Mouse (Mus musculus) hindbrain, embryonic 16.5 days (tissue): ENCODE data around the gene Mtf1. TPM values are rescaled to one million over a fixed set of nuclear protein-coding genes. Genes with fewer than 3 reads are reported as not detected.

Source experiments
- ATAC-seq: fragments of 200-750 bp; cut with Nextera tagmentation; 2 replicates; pipeline ENCODE4 v1.8.0; 2017; ENCODE audit warnings: moderate TSS enrichment, moderate library complexity
- H3K27ac ChIP-seq: fragments of 300-500 bp; sonication (generic); 2 replicates; pipeline ENCODE4 v1.5.1; 2014; ENCODE audit warnings: low read depth, mild to moderate bottlenecking, control low read depth, low read length, moderate library complexity
- H3K27me3 ChIP-seq: fragments of 300-500 bp; sonication (generic); replicated peaks from 2 replicates; pipeline ENCODE4 v1.6.1; 2014; ENCODE audit warnings: low read length; ENCODE audit not compliant: control insufficient read depth, insufficient read depth
- H3K36me3 ChIP-seq: fragments of 300-500 bp; sonication (generic); 2 replicates; pipeline ENCODE4 v1.6.1; 2014; ENCODE audit warnings: mild to moderate bottlenecking, low read length, moderate library complexity, mixed read lengths; ENCODE audit not compliant: control insufficient read depth, insufficient read depth
- H3K4me1 ChIP-seq: fragments of 300-500 bp; sonication (generic); 2 replicates; pipeline ENCODE4 v1.6.1; 2014; ENCODE audit warnings: low read depth, low read length; ENCODE audit not compliant: control insufficient read depth, insufficient read depth
- H3K4me2 ChIP-seq: fragments of 300-500 bp; sonication (generic); 2 replicates; pipeline ENCODE4 v1.6.1; 2014; ENCODE audit warnings: mild to moderate bottlenecking, low read length, control low read depth, moderate library complexity
- H3K4me3 ChIP-seq: fragments of 300-500 bp; sonication (generic); 2 replicates; pipeline ENCODE4 v1.5.1; 2014; ENCODE audit warnings: mild to moderate bottlenecking, low read length, control low read depth, moderate library complexity
- H3K9ac ChIP-seq: fragments of 300-500 bp; sonication (generic); 2 replicates; pipeline ENCODE4 v1.6.1; 2014; ENCODE audit warnings: low read depth, mild to moderate bottlenecking, control low read depth, low read length, moderate library complexity
- H3K9me3 ChIP-seq: fragments of 300-500 bp; sonication (generic); 2 replicates; pipeline ENCODE4 v1.6.1; 2014; ENCODE audit warnings: mild to moderate bottlenecking, low read length, moderate library complexity; ENCODE audit not compliant: control insufficient read depth
- WGBS: fragments of 180-500 bp; shearing (Covaris S2); extraction: QIAGEN DNeasy Blood & Tissue Kit; methylation state at CpG from one replicate; pipeline ENCODE4 v1.1.7; 2014; 5-methylcytosine and 5-hydroxymethylcytosine counted together
- polyA plus RNA-seq: library from polyadenylated mRNA; unstranded; fragments of >200 nt; fragmentation: Nextera tagmentation; extraction: Ambion mirVana; gene quantifications from 2 replicates; pipeline ENCODE4 v1.2.1, GENCODE M21; 2015

Gene Mtf1
- polyA plus RNA-seq, 1 experiment from 2014 or later: 14.0 TPM

DNA sequence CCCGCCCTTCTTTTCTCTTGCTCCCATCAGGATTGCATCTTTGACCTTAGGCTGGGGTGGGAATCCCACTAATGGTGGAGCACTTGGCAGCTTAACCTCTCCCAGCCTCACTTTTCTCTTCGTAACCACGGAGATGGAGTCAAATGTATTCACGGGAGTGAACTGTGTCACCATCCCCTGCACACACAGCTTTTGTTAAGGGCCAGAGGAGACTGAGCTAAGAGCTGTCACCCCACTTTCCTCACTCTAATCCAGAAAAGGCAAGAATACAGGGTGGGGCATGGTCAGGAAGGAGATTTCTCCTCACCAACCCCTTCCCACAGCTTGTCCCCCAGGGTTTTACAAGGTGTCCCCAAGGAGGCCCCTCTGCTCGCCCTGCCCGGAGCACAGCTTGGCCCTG, 91.9 kb downstream of the Mtf1 start:
- ATAC-seq: peak; percentile 5; the same call in 1 of the 2 replicates
- 26% methylated on average over 6 of the region's 6 CpGs for WGBS
- Histone ChIP-seq H3K4me2 (peak overlapping the region; percentile 85), H3K4me1 (peaks cover 9% of the 10 kb centered on the region), H3K4me3 (peak overlapping the region; percentile 52), H3K27me3 (peaks cover 13% of the 10 kb centered on the region), H3K27ac (no peak overlapping the region), H3K36me3 (no peaks in the 10 kb centered on the region), H3K9me3 (no peaks in the 10 kb centered on the region), H3K9ac (peak overlapping the region; percentile 73)

DNA sequence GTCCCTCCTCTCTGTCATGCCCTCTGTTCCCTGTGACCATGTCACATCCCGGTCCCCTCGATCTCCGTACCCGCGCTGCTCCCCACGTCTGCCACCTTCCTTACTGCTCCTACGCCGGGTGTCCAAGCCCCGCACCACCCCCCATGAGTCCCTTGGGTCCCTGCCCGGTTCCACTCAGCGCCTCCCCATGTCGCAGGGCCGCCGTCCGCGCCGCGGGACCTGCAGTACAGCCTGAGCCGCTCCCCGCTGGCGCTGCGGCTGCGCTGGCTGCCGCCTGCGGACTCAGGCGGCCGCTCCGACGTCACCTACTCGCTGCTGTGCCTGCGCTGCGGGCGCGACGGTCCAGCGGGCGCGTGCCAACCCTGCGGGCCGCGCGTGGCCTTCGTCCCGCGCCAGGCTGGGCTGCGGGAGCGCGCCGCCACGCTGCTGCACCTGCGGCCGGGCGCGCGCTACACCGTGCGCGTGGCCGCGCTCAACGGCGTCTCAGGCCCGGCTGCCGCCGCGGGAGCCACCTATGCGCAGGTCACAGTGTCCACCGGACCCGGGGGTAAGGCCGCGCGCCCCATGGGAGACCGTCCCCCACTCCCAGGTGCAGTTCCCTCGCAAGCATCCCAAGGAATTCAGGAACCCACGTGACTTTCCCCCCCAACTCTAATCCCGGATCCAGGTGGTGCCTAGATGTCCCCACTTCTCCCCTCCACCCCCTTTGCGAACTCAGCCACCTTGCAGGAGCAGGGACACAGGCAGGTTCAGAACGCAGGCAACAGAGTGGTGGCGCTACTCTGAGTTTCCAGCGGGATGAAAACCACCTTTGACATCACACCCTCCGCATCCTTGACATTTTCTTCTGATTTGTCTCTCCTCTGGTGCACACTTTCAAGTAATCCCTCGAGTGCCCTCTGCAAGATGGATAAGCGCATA, 92.9 kb downstream of the Mtf1 start:
- Histone ChIP-seq H3K36me3 (no peaks in the 10 kb centered on the region), H3K4me2 (peak overlapping the region; percentile 85), H3K9me3 (no peaks in the 10 kb centered on the region), H3K4me1 (peaks cover 10% of the 10 kb centered on the region), H3K27ac (peak overlapping the region; percentile 44; the same call in 1 of the 2 replicates), H3K27me3 (peaks cover 13% of the 10 kb centered on the region), H3K9ac (peak overlapping the region; percentile 73), H3K4me3 (peak overlapping the region; percentile 52)
- ATAC-seq: peak; percentile 82
- 2% methylated on average over 53 of the region's 83 CpGs for WGBS

GRCm38 (mm10) chr4:124898428-124898827, 96.5 kb downstream of the Mtf1 start:
- Histone ChIP-seq H3K36me3 (no peaks in the 10 kb centered on the region), H3K4me1 (peaks cover 10% of the 10 kb centered on the region), H3K27me3 (peaks cover 13% of the 10 kb centered on the region; the same call in 1 of the 2 replicates), H3K9ac (no peak overlapping the region), H3K4me2 (no peak overlapping the region), H3K9me3 (no peaks in the 10 kb centered on the region), H3K27ac (no peak overlapping the region), H3K4me3 (no peak overlapping the region)
- ATAC-seq: no peak
- 24% methylated on average over 10 of the region's 10 CpGs for WGBS

Other genes with a start within 250 kb of the Mtf1 start
- 0.36 and 0.49 TPM in 2 replicates for gene 3100002H09Rik, start 191.3 kb upstream of the Mtf1 start, polyA plus RNA-seq
- gene Pou3f1, start 145.3 kb upstream of the Mtf1 start, polyA plus RNA-seq: 3.0 and 6.7 TPM in 2 replicates
- gene Utp11, start 108.5 kb upstream of the Mtf1 start, polyA plus RNA-seq: 37.9 TPM in 2 replicates
- 1.5 and 2.1 TPM in 2 replicates for gene Fhl3, start 101.4 kb upstream of the Mtf1 start, polyA plus RNA-seq
- 86.1 and 93.2 TPM in 2 replicates for gene Sf3a3, start 87.3 kb upstream of the Mtf1 start, polyA plus RNA-seq
- 18.4 and 23.7 TPM in 2 replicates for gene Inpp5b, start 60.3 kb upstream of the Mtf1 start, polyA plus RNA-seq
- gene Yrdc, start 48.6 kb downstream of the Mtf1 start, polyA plus RNA-seq: 42.6 and 43.0 TPM in 2 replicates
- gene 1110065P20Rik, start 49.1 kb downstream of the Mtf1 start, polyA plus RNA-seq: 92.7 and 102 TPM in 2 replicates
- gene Maneal, start 60.1 kb downstream of the Mtf1 start, polyA plus RNA-seq: 10.5 and 10.6 TPM in 2 replicates
- 10.9 and 12.3 TPM in 2 replicates for gene Epha10, start 78.8 kb downstream of the Mtf1 start, polyA plus RNA-seq
- gene 9930104L06Rik, start 134.9 kb downstream of the Mtf1 start, polyA plus RNA-seq: 13.2 and 16.5 TPM in 2 replicates
- 32.2 and 37.2 TPM in 2 replicates for gene Cdca8, start 137.2 kb downstream of the Mtf1 start, polyA plus RNA-seq
- 1.8 and 2.4 TPM in 2 replicates for gene Rspo1, start 184.3 kb downstream of the Mtf1 start, polyA plus RNA-seq
- gene Gnl2, start 214.5 kb downstream of the Mtf1 start, polyA plus RNA-seq: 85.7 and 88.9 TPM in 2 replicates